Mouse (Mus musculus): ENCODE results near the gene Twist2. TPM values are rescaled to one million over a fixed set of nuclear protein-coding genes. Genes with fewer than 3 reads are reported as not detected.
A peak's percentile ranks its signal among the peaks of the same experiment; 100 is the strongest.

Gene Twist2
- polyA plus RNA-seq, 1 experiment from 2014 or later, result 4.4 TPM

GRCm38 (mm10) chr1:91893598-91893997 is 92.3 kb downstream of the Twist2 start:
- ATAC-seq (replicated peaks; ENCODE audit: low FRiP score, low read depth), result no peak
- no peaks in the 10 kb centered on the region for H3K27me3 ChIP-seq (ENCODE audit: insufficient read depth, low read length)
- H3K9me3 ChIP-seq (replicated peaks; ENCODE audit: low read length), result no peaks in the 10 kb centered on the region
- no peak overlapping the region for H3K27ac ChIP-seq
- no peak for DNase-seq (ENCODE audit: low spot score)
- H3K9ac ChIP-seq (ENCODE audit: low read depth, low read length), result no peak overlapping the region
- H3K4me1 ChIP-seq (replicated peaks; ENCODE audit: insufficient read depth, low read length), result no peaks in the 10 kb centered on the region
- no peak overlapping the region for H3K4me3 ChIP-seq (replicated peaks; ENCODE audit: low read depth, low read length)
- no peaks in the 10 kb centered on the region for H3K36me3 ChIP-seq (ENCODE audit: insufficient read depth, low read length)
- no peak overlapping the region for H3K4me2 ChIP-seq (ENCODE audit: low read length)
- 94% methylated on average over 11 of the region's 11 CpGs for WGBS
- no peak for TF ChIP-seq CTCF (IDR thresholded peaks at IDR 0.05; ENCODE audit: low read depth)

- H3K4me1 ChIP-seq (replicated peaks; ENCODE audit: insufficient read depth, low read length), result no peaks in the 10 kb centered on the region
- ATAC-seq (replicated peaks; ENCODE audit: low FRiP score, low read depth) (no peak), DNase-seq (ENCODE audit: low spot score) (no peak)
- H3K4me3 ChIP-seq (replicated peaks; ENCODE audit: low read depth, low read length), result no peak overlapping the region
- no peak for TF ChIP-seq CTCF (IDR thresholded peaks at IDR 0.05; ENCODE audit: low read depth)
- no peaks in the 10 kb centered on the region for H3K36me3 ChIP-seq (ENCODE audit: insufficient read depth, low read length)
- WGBS, result 85% methylated on average over 5 of the region's 5 CpGs
- no peak overlapping the region for H3K27ac ChIP-seq
- H3K9me3 ChIP-seq (replicated peaks; ENCODE audit: low read length), result no peaks in the 10 kb centered on the region
- no peak overlapping the region for H3K4me2 ChIP-seq (ENCODE audit: low read length)
- no peaks in the 10 kb centered on the region for H3K27me3 ChIP-seq (ENCODE audit: insufficient read depth, low read length)
- H3K9ac ChIP-seq (ENCODE audit: low read depth, low read length), result no peak overlapping the region
Measured at GRCm38 (mm10) chr1:91894286-91894685, 93.0 kb downstream of the Twist2 start.

DNA sequence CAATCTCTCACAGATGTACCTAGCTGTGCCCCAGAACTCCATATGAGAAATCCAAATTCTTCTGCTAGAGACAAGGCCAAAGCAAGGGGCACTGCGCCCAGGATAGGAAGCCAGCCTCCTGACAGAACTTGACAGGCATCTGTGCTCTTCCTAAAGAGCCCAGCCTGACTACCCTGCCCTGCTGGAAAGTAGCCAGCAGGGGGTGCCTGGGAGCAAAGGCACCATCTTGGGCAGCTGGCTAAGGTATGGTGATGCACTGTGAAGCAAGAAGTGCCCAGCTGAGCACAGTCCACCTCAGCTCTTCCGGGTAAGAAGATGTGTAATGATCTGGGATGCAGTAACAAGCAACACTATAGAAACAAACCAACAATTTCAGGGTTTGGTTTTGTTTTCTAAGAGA is 95.8 kb downstream of the Twist2 start:
- no peak overlapping the region for H3K4me2 ChIP-seq (ENCODE audit: low read length)
- no peak overlapping the region for H3K27ac ChIP-seq
- H3K9me3 ChIP-seq (replicated peaks; ENCODE audit: low read length), result no peaks in the 10 kb centered on the region
- ATAC-seq (replicated peaks; ENCODE audit: low FRiP score, low read depth) (no peak), DNase-seq (ENCODE audit: low spot score) (no peak)
- H3K4me3 ChIP-seq (replicated peaks; ENCODE audit: low read depth, low read length), result no peak overlapping the region
- peak; percentile 40; the same call in 1 of the 2 replicates for TF ChIP-seq CTCF (IDR thresholded peaks at IDR 0.05; ENCODE audit: low read depth)
- no peaks in the 10 kb centered on the region for H3K4me1 ChIP-seq (replicated peaks; ENCODE audit: insufficient read depth, low read length)
- H3K36me3 ChIP-seq (ENCODE audit: insufficient read depth, low read length), result no peaks in the 10 kb centered on the region
- 90% methylated on average over 2 of the region's 2 CpGs for WGBS
- H3K27me3 ChIP-seq (ENCODE audit: insufficient read depth, low read length), result no peaks in the 10 kb centered on the region
- H3K9ac ChIP-seq (ENCODE audit: low read depth, low read length), result no peak overlapping the region

All from kidney, postnatal 0 days (tissue).